Mouse (Mus musculus) C2C12 (cell line): ENCODE data around the gene Slc36a4. TPM values are rescaled to one million over a fixed set of nuclear protein-coding genes. Genes with fewer than 3 reads are reported as not detected.

ENCODE experiments used
- H3K27me3 ChIP-seq: one replicate; pipeline ENCODE4 v1.6.1; 2011; ENCODE audit not compliant: control insufficient read depth, insufficient read depth, insufficient read length
- H3K36me3 ChIP-seq: one replicate; pipeline ENCODE4 v1.6.1; 2011; ENCODE audit not compliant: control insufficient read depth, insufficient read depth
- H3K4me3 ChIP-seq: one replicate; pipeline ENCODE4 v1.5.1; 2011; ENCODE audit warnings: mild to moderate bottlenecking, control low read depth; ENCODE audit not compliant: poor library complexity, insufficient read depth, severe bottlenecking
- H3K79me2 ChIP-seq: one replicate; pipeline ENCODE4 v1.6.1; 2011; ENCODE audit not compliant: control insufficient read depth, insufficient read depth
- H3K79me3 ChIP-seq: one replicate; pipeline ENCODE4 v1.6.1; 2011; ENCODE audit warnings: low read depth, control low read depth
- H3ac ChIP-seq: one replicate; pipeline ENCODE3; 2011; ENCODE audit warnings: low read depth; ENCODE audit not compliant: control insufficient read depth, insufficient read length
- CEBPB ChIP-seq: IDR thresholded peaks from one replicate; pipeline ENCODE4 v1.6.1; 2011; ENCODE audit warnings: low read depth, mild to moderate bottlenecking, control low read depth, moderate library complexity
- CTCF ChIP-seq: IDR thresholded peaks from one replicate; pipeline ENCODE4 v1.5.1; 2011; ENCODE audit not compliant: control insufficient read depth, insufficient read depth, insufficient read length
- FOSL1 ChIP-seq: IDR thresholded peaks from one replicate; pipeline ENCODE4 v1.8.0; 2011; ENCODE audit warnings: mild to moderate bottlenecking, low read length; ENCODE audit not compliant: poor library complexity, insufficient read depth, severe bottlenecking
- MAX ChIP-seq: IDR thresholded peaks from one replicate; pipeline ENCODE4 v1.6.1; 2011; ENCODE audit warnings: mild to moderate bottlenecking, control low read depth
- MYOD1 ChIP-seq: IDR thresholded peaks from one replicate; pipeline ENCODE4 v1.6.1; 2011; ENCODE audit warnings: low read depth; ENCODE audit not compliant: control insufficient read depth, insufficient read length
- MYOG ChIP-seq: IDR thresholded peaks from one replicate; pipeline ENCODE4 v1.6.1; 2011; ENCODE audit not compliant: control insufficient read depth, insufficient read length; ENCODE audit errors: extremely low read depth
- USF1 ChIP-seq: IDR thresholded peaks from one replicate; pipeline ENCODE4 v1.6.1; 2011; ENCODE audit warnings: low read depth, mild to moderate bottlenecking, control low read depth, moderate library complexity
- long read RNA-seq, 2 experiments: library from polyadenylated mRNA; unstranded; transcript quantifications; one replicate each; pipeline ENCODE4 v2.0.0; 2019 to 2020
- polyA plus RNA-seq: library from polyadenylated mRNA; unstranded; fragments of >200 nt; fragmentation: generic; extraction: Trizol; gene quantifications from one replicate; pipeline ENCODE4 v1.2.1, GENCODE M21; 2012; ENCODE audit warnings: missing spikeins

Slc36a4 gene
- polyA plus RNA-seq: 3.9 TPM
- long read RNA-seq, experiment 1, partial matches to known transcripts: 1 of 3 reads
- long read RNA-seq, experiment 1, other reads (novel, unspliced or antisense): 2 of 3 reads
- long read RNA-seq, experiment 2, full-length matches to known transcripts: 36 of 71 reads
- long read RNA-seq, experiment 2, partial matches to known transcripts: 5 of 71 reads
- long read RNA-seq, experiment 2, other reads (novel, unspliced or antisense): 30 of 71 reads

DNA sequence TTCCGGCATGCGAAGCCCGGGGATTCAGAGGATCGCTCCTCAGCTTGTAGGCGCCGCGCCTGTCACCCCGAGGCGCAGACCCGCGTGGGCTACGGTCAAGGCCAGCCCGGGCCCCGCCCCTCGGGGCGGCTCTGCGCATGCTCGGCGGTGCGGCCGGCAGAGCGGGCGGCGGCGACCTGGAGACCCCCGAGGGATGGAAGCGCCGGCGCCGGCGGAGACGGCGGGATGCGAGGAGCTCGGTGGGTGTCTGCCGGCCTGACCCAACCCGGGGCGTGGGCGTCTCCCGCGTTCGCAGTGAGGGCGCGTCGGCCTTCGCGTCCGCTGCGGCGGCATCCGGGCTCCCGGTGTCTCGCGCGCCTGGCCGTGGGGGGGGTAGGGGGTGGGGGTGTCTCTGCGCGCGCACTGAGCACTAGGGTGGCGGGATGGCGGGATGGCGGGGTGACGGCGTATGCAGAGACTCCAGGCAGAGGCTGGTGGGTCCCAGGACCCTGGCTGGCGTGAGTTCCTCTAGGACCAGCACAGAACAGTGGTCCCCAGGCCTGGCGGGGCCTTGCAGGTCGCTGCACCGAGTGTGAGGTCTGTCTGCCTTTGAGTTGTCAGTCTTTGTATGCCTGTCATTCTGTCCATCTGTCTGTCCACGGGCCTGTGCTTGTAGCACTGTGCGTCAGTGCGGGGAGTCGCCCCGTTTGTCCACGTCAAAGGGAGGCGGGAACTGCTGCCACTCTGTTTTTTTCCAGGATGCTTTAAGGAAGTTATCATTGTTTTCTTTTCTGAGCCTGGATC, at the start of gene Slc36a4:
Gene Slc36a4, plus strand, starts transcription at position 140 of the 783 bp plus-strand sequence.
- H3K79me2 ChIP-seq: no peaks in the 10 kb centered on the region
- peak within 1 kb of the TSS; percentile 40 for H3K4me3 ChIP-seq
- no peaks in the 10 kb centered on the region for H3K36me3 ChIP-seq
- H3K79me3 ChIP-seq: no peaks in the 10 kb centered on the region
- peak within 1 kb of the TSS; percentile 76 for H3ac ChIP-seq
- no peak for TF ChIP-seq MYOG
- no peak for TF ChIP-seq CTCF
- TF ChIP-seq FOSL1: no peak
- no peak for TF ChIP-seq USF1
- no peak for TF ChIP-seq CEBPB
- no peak for TF ChIP-seq MYOD1
- no peak for TF ChIP-seq MAX
- H3K27me3 ChIP-seq: peaks cover 2% of the 10 kb centered on the region

DNA sequence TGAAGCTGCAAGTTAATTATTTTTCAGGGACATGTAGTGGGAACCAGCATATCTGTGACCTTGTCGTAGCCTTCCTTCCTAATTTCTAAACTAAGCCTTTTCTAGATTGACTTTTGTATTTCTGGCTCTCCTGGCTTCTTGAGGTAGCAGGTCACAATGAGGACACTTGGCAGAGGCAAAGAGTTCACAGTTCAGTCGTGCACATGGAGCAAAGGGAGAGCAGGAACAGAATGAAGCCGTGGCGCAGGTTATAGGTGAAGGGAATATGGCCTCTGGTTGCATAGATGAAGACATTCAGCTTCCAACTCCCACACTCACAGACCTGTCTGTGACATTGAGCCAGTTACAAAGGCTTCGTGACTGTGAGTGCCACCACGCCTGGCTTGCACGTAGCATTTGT, 44.9 kb upstream of the Slc36a4 start:
- Histone ChIP-seq H3K36me3 (no peaks in the 10 kb centered on the region), H3K4me3 (no peak overlapping the region), H3K27me3 (no peaks in the 10 kb centered on the region), H3K79me2 (no peaks in the 10 kb centered on the region), H3ac (no peak overlapping the region), H3K79me3 (no peaks in the 10 kb centered on the region)
- TF ChIP-seq MYOD1 (no peak), CEBPB (no peak), MYOG (no peak), CTCF (no peak), USF1 (no peak), FOSL1 (no peak), MAX (no peak)

DNA sequence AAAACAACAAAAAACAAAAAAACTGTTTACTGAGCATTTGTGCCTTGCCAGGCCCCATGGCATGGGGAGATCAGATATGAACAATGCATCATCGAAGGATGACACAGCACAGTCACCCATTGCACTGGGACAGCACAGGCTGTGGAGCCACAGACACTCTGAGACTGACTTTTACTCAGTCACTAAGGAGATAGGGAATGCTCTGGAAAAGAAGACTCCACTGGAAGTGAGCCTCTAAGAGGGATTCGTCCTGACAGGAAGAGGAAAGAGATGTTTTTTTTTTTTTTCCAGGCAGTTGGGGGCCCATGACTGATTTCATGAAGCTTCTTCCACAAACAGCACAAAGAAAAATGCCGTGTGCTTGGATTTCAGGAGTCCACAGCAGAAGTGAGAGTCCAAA, 40.1 kb upstream of the Slc36a4 start:
- Histone ChIP-seq H3K79me2 (no peaks in the 10 kb centered on the region), H3ac (no peak overlapping the region), H3K4me3 (no peak overlapping the region), H3K36me3 (no peaks in the 10 kb centered on the region), H3K79me3 (no peaks in the 10 kb centered on the region), H3K27me3 (no peaks in the 10 kb centered on the region)
- no peak for TF ChIP-seq CTCF
- no peak for TF ChIP-seq MYOG
- no peak for TF ChIP-seq MAX
- TF ChIP-seq USF1: no peak
- TF ChIP-seq CEBPB: no peak
- TF ChIP-seq FOSL1: no peak
- TF ChIP-seq MYOD1: no peak

DNA sequence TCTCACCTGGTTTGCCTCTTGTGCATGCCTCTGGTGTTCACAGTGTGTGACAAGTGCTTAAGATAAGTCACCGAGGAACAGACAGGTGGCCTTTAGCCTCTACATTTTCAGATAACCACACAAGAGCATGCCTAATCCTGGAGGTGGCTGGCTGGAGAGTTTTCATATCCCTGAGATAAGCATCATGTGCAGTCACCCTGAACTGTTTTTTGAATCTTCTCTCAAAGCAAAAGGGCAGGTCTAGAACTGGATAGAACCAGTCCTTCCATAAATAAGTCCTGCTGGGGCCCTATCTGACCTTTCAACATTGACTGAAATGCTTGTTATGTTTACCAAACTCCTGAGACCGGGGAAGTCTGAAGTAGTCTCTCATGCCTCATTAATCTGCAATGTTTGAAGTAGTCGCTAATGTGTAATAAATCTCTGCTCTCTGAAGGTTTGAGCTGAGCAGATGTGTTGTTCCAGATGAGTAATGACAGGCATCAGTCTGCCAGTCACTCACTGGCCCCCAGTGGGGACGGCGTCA, 39.5 kb upstream of the Slc36a4 start:
- Histone ChIP-seq H3K79me3 (no peaks in the 10 kb centered on the region), H3K27me3 (no peaks in the 10 kb centered on the region), H3K79me2 (no peaks in the 10 kb centered on the region), H3K4me3 (no peak overlapping the region), H3ac (no peak overlapping the region), H3K36me3 (no peaks in the 10 kb centered on the region)
- no peak for TF ChIP-seq MYOD1
- no peak for TF ChIP-seq USF1
- no peak for TF ChIP-seq CEBPB
- no peak for TF ChIP-seq MAX
- no peak for TF ChIP-seq FOSL1
- TF ChIP-seq MYOG: no peak
- no peak for TF ChIP-seq CTCF

DNA sequence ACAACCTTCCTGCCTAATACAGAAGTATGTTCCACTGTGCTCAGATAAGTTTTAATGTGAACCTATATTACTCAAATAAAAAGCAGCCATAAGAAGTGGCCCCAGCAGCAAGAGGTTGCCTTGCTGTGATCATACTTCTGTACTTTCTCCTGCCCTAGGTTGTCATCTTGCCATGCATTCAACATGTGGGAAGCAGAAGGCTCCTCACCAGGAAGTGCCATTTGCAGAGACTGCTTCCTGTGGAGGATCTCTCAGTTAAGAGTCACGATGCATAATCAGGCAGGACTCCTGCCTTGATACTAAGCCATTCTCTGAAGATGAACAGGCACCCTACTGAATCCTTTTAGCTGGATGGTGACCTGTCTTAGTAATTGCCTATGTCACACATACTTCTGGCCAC, 37.3 kb upstream of the Slc36a4 start:
- Histone ChIP-seq H3K4me3 (no peak overlapping the region), H3K79me3 (no peaks in the 10 kb centered on the region), H3K27me3 (no peaks in the 10 kb centered on the region), H3K79me2 (no peaks in the 10 kb centered on the region), H3ac (no peak overlapping the region), H3K36me3 (no peaks in the 10 kb centered on the region)
- TF ChIP-seq MAX: no peak
- TF ChIP-seq MYOG: no peak
- no peak for TF ChIP-seq CTCF
- no peak for TF ChIP-seq MYOD1
- TF ChIP-seq FOSL1: no peak
- no peak for TF ChIP-seq CEBPB
- no peak for TF ChIP-seq USF1
